Mouse (Mus musculus) stomach, postnatal 0 days (tissue): Measurements from ENCODE around the gene Lrrc9.

Experiments
- CTCF ChIP-seq: IDR thresholded peaks from 2 replicates; pipeline ENCODE4 v1.5.1; 2016; ENCODE audit warnings: antibody characterized with exemption, low read depth, mild to moderate bottlenecking, moderate library complexity
- EP300 ChIP-seq: optimal IDR thresholded peaks from 2 replicates; pipeline ENCODE3; 2016; ENCODE audit warnings: antibody characterized with exemption

GRCm38 (mm10) chr12:72532303-72532702 lies 90.6 kb downstream of the Lrrc9 start:
- TF ChIP-seq CTCF (no peak), EP300 (no peak)
